Mouse (Mus musculus): Measurements from ENCODE around the gene Fbxw10. TPM values are rescaled to one million over a fixed set of nuclear protein-coding genes. Genes with fewer than 3 reads are reported as not detected.

Fbxw10 gene
- total RNA-seq, 1 experiment from 2014 or later: 4.4 TPM

- no peak for ATAC-seq (replicated peaks in 1 of 2; ENCODE audit: insufficient read depth in 1 of 2, low FRiP score in 2 of 2, low TSS enrichment in 1 of 2, low read depth in 1 of 2, poor library complexity in 2 of 2, severe bottlenecking in 2 of 2)
These were observed 20.6 kb upstream of the Fbxw10 start for GRCm38 (mm10) chr11:62826106-62826733.

GRCm38 (mm10) chr11:62827135-62827534 lies 19.7 kb upstream of the Fbxw10 start:
- ATAC-seq (replicated peaks in 1 of 2; ENCODE audit: insufficient read depth in 1 of 2, low FRiP score in 2 of 2, low TSS enrichment in 1 of 2, low read depth in 1 of 2, poor library complexity in 2 of 2, severe bottlenecking in 2 of 2): no peak

GRCm38 (mm10) chr11:62827911-62828310 lies 19.0 kb upstream of the Fbxw10 start:
- no peak for ATAC-seq (replicated peaks in 1 of 2; ENCODE audit: insufficient read depth in 1 of 2, low FRiP score in 2 of 2, low TSS enrichment in 1 of 2, low read depth in 1 of 2, poor library complexity in 2 of 2, severe bottlenecking in 2 of 2)

GRCm38 (mm10) chr11:62830387-62830786 lies 16.5 kb upstream of the Fbxw10 start:
- no peak for ATAC-seq (replicated peaks in 1 of 2; ENCODE audit: insufficient read depth in 1 of 2, low FRiP score in 2 of 2, low TSS enrichment in 1 of 2, low read depth in 1 of 2, poor library complexity in 2 of 2, severe bottlenecking in 2 of 2)

GRCm38 (mm10) chr11:62831906-62832305 lies 15.0 kb upstream of the Fbxw10 start:
- no peak for ATAC-seq (replicated peaks in 1 of 2; ENCODE audit: insufficient read depth in 1 of 2, low FRiP score in 2 of 2, low TSS enrichment in 1 of 2, low read depth in 1 of 2, poor library complexity in 2 of 2, severe bottlenecking in 2 of 2)

- ATAC-seq (replicated peaks in 1 of 2; ENCODE audit: insufficient read depth in 1 of 2, low FRiP score in 2 of 2, low TSS enrichment in 1 of 2, low read depth in 1 of 2, poor library complexity in 2 of 2, severe bottlenecking in 2 of 2): no peak
These were observed 2.3 kb upstream of the Fbxw10 start for GRCm38 (mm10) chr11:62844562-62844961.

GRCm38 (mm10) chr11:62845730-62846129 lies 1.1 kb upstream of the Fbxw10 start:
- no peak for ATAC-seq (replicated peaks in 1 of 2; ENCODE audit: insufficient read depth in 1 of 2, low FRiP score in 2 of 2, low TSS enrichment in 1 of 2, low read depth in 1 of 2, poor library complexity in 2 of 2, severe bottlenecking in 2 of 2)

GRCm38 (mm10) chr11:62847655-62848191 lies 854 bp downstream of the Fbxw10 start:
- ATAC-seq (replicated peaks in 1 of 2; ENCODE audit: insufficient read depth in 1 of 2, low FRiP score in 2 of 2, low TSS enrichment in 1 of 2, low read depth in 1 of 2, poor library complexity in 2 of 2, severe bottlenecking in 2 of 2): peak; percentile 57 to 59

GRCm38 (mm10) chr11:62848301-62848700 lies 1.4 kb downstream of the Fbxw10 start:
- no peak for ATAC-seq (replicated peaks in 1 of 2; ENCODE audit: insufficient read depth in 1 of 2, low FRiP score in 2 of 2, low TSS enrichment in 1 of 2, low read depth in 1 of 2, poor library complexity in 2 of 2, severe bottlenecking in 2 of 2)

- ATAC-seq (replicated peaks in 1 of 2; ENCODE audit: insufficient read depth in 1 of 2, low FRiP score in 2 of 2, low TSS enrichment in 1 of 2, low read depth in 1 of 2, poor library complexity in 2 of 2, severe bottlenecking in 2 of 2): 0 out of 4 replicates have a peak, but pooled peaks of 1 of the 2 experiments have one; percentile 27
These were observed 4.3 kb downstream of the Fbxw10 start for GRCm38 (mm10) chr11:62851199-62851598.

GRCm38 (mm10) chr11:62853334-62853733 lies 6.5 kb downstream of the Fbxw10 start:
- no peak for ATAC-seq (replicated peaks in 1 of 2; ENCODE audit: insufficient read depth in 1 of 2, low FRiP score in 2 of 2, low TSS enrichment in 1 of 2, low read depth in 1 of 2, poor library complexity in 2 of 2, severe bottlenecking in 2 of 2)

- ATAC-seq (replicated peaks in 1 of 2; ENCODE audit: insufficient read depth in 1 of 2, low FRiP score in 2 of 2, low TSS enrichment in 1 of 2, low read depth in 1 of 2, poor library complexity in 2 of 2, severe bottlenecking in 2 of 2): no peak
These were observed 18.7 kb downstream of the Fbxw10 start for GRCm38 (mm10) chr11:62865562-62865961.

- no peak for ATAC-seq (replicated peaks in 1 of 2; ENCODE audit: insufficient read depth in 1 of 2, low FRiP score in 2 of 2, low TSS enrichment in 1 of 2, low read depth in 1 of 2, poor library complexity in 2 of 2, severe bottlenecking in 2 of 2)
These were observed 19.8 kb downstream of the Fbxw10 start for GRCm38 (mm10) chr11:62866685-62867084.

- no peak for ATAC-seq (replicated peaks in 1 of 2; ENCODE audit: insufficient read depth in 1 of 2, low FRiP score in 2 of 2, low TSS enrichment in 1 of 2, low read depth in 1 of 2, poor library complexity in 2 of 2, severe bottlenecking in 2 of 2)
These were observed 22.3 kb downstream of the Fbxw10 start for GRCm38 (mm10) chr11:62869201-62869600.

- 0 out of 4 replicates have a peak, but pooled peaks of 1 of the 2 experiments have one; percentile 27 for ATAC-seq (replicated peaks in 1 of 2; ENCODE audit: insufficient read depth in 1 of 2, low FRiP score in 2 of 2, low TSS enrichment in 1 of 2, low read depth in 1 of 2, poor library complexity in 2 of 2, severe bottlenecking in 2 of 2)
These were observed 23.0 kb downstream of the Fbxw10 start for GRCm38 (mm10) chr11:62869715-62870371.

GRCm38 (mm10) chr11:62873479-62873878 lies 26.6 kb downstream of the Fbxw10 start:
- no peak for ATAC-seq (replicated peaks in 1 of 2; ENCODE audit: insufficient read depth in 1 of 2, low FRiP score in 2 of 2, low TSS enrichment in 1 of 2, low read depth in 1 of 2, poor library complexity in 2 of 2, severe bottlenecking in 2 of 2)

- ATAC-seq (replicated peaks in 1 of 2; ENCODE audit: insufficient read depth in 1 of 2, low FRiP score in 2 of 2, low TSS enrichment in 1 of 2, low read depth in 1 of 2, poor library complexity in 2 of 2, severe bottlenecking in 2 of 2): no peak
These were observed 28.8 kb downstream of the Fbxw10 start for GRCm38 (mm10) chr11:62875696-62876095.

GRCm38 (mm10) chr11:62876445-62876844 lies 29.6 kb downstream of the Fbxw10 start:
- no peak for ATAC-seq (replicated peaks in 1 of 2; ENCODE audit: insufficient read depth in 1 of 2, low FRiP score in 2 of 2, low TSS enrichment in 1 of 2, low read depth in 1 of 2, poor library complexity in 2 of 2, severe bottlenecking in 2 of 2)

GRCm38 (mm10) chr11:62877391-62877790 lies 30.5 kb downstream of the Fbxw10 start:
- no peak for ATAC-seq (replicated peaks in 1 of 2; ENCODE audit: insufficient read depth in 1 of 2, low FRiP score in 2 of 2, low TSS enrichment in 1 of 2, low read depth in 1 of 2, poor library complexity in 2 of 2, severe bottlenecking in 2 of 2)
